Mouse (Mus musculus) thymus, adult 2 months (tissue): ENCODE measurements at regions not wholly inside any gene's neighbourhood (a gene's known extent, or its start where the extent isn't known, plus 50 kb on each side); places are given as distances from the start of the nearest gene placed in this dataset.

Source experiments
- CTCF ChIP-seq: fragments of 200-500 bp; IDR thresholded peaks from 2 replicates; pipeline ENCODE4 v1.5.1; 2012; ENCODE audit warnings: mild to moderate bottlenecking, control low read depth, low read length, moderate library complexity, borderline replicate concordance; ENCODE audit not compliant: control insufficient read depth, poor library complexity, insufficient read depth; ENCODE audit errors: extremely low read depth
- POLR2A ChIP-seq: fragments of 200-500 bp; IDR thresholded peaks from 2 replicates; pipeline ENCODE4 v1.6.1; 2012; ENCODE audit warnings: mild to moderate bottlenecking, low read length, control low read depth, moderate library complexity; ENCODE audit not compliant: control insufficient read depth, poor library complexity, insufficient read depth; ENCODE audit errors: extremely low read depth

GRCm38 (mm10) chr12:112422177-112422576, 67.1 kb upstream of the A530016L24Rik start:
- TF ChIP-seq CTCF, result no peak
- no peak for TF ChIP-seq POLR2A
